Mouse (Mus musculus) spleen, adult 18-20 months (tissue): Measurements from ENCODE around the gene Gm45062.

Source experiments
- DNase-seq, 2 experiments: peaks; one replicate each; pipeline ENCODE4 v3.0.0; 2022; ENCODE audit warnings: mixed read lengths in 2 of 2

Gene Gm45062

GRCm38 (mm10) chr6:8370624-8371023 is 111.4 kb downstream of the Gm45062 start:
- no peak for DNase-seq

GRCm38 (mm10) chr6:8373051-8373450 is 113.8 kb downstream of the Gm45062 start:
- no peak for DNase-seq

GRCm38 (mm10) chr6:8373851-8374250 is 114.6 kb downstream of the Gm45062 start:
- DNase-seq: no peak

- DNase-seq: no peak
Observed at GRCm38 (mm10) chr6:8374290-8374689, 115.0 kb downstream of the Gm45062 start.

- DNase-seq: no peak
Observed at GRCm38 (mm10) chr6:8374712-8375111, 115.5 kb downstream of the Gm45062 start.

GRCm38 (mm10) chr6:8376351-8376750 is 117.1 kb downstream of the Gm45062 start:
- no peak for DNase-seq

- DNase-seq: no peak
Observed at GRCm38 (mm10) chr6:8377667-8378066, 118.4 kb downstream of the Gm45062 start.

GRCm38 (mm10) chr6:8389307-8389706 is 130.1 kb downstream of the Gm45062 start:
- DNase-seq: no peak

- DNase-seq: no peak
Observed at GRCm38 (mm10) chr6:8390296-8390695, 131.0 kb downstream of the Gm45062 start.

GRCm38 (mm10) chr6:8390935-8391334 is 131.7 kb downstream of the Gm45062 start:
- no peak for DNase-seq

- no peak for DNase-seq
Observed at GRCm38 (mm10) chr6:8393029-8393428, 133.8 kb downstream of the Gm45062 start.

- no peak for DNase-seq
Observed at GRCm38 (mm10) chr6:8394044-8394443, 134.8 kb downstream of the Gm45062 start.

GRCm38 (mm10) chr6:8395061-8395460 is 135.8 kb downstream of the Gm45062 start:
- DNase-seq: no peak

- DNase-seq: no peak
Observed at GRCm38 (mm10) chr6:8397252-8397651, 138.0 kb downstream of the Gm45062 start.

GRCm38 (mm10) chr6:8399710-8400109 is 140.5 kb downstream of the Gm45062 start:
- no peak for DNase-seq

- no peak for DNase-seq
Observed at GRCm38 (mm10) chr6:8403127-8403526, 143.9 kb downstream of the Gm45062 start.

- no peak for DNase-seq
Observed at GRCm38 (mm10) chr6:8405844-8406243, 146.6 kb downstream of the Gm45062 start.

GRCm38 (mm10) chr6:8408332-8408731 is 149.1 kb downstream of the Gm45062 start:
- no peak for DNase-seq

- no peak for DNase-seq
Observed at GRCm38 (mm10) chr6:8409865-8410264, 150.6 kb downstream of the Gm45062 start.

GRCm38 (mm10) chr6:8412845-8413598 is 153.8 kb downstream of the Gm45062 start:
- DNase-seq: no peak

- no peak for DNase-seq
Observed at GRCm38 (mm10) chr6:8414020-8414419, 154.8 kb downstream of the Gm45062 start.

GRCm38 (mm10) chr6:8415823-8416222 is 156.6 kb downstream of the Gm45062 start:
- DNase-seq: no peak

- DNase-seq: no peak
Observed at GRCm38 (mm10) chr6:8416802-8417569, 157.7 kb downstream of the Gm45062 start.

- DNase-seq: no peak
Observed at GRCm38 (mm10) chr6:8419485-8420186, 160.4 kb downstream of the Gm45062 start.
